Mouse (Mus musculus): ENCODE results near the gene Tspan5. TPM values are rescaled to one million over a fixed set of nuclear protein-coding genes. Genes with fewer than 3 reads are reported as not detected.
A peak's percentile ranks its signal among the peaks of the same experiment; 100 is the strongest.

Gene Tspan5
- polyA plus RNA-seq (2012; rRNA removed), result 224 and 226 TPM in 2 replicates

GRCm38 (mm10) chr3:138741649-138742565 lies at the start of gene Tspan5:
Gene Tspan5 (plus strand): TSS chr3:138742195.
- H3K27ac ChIP-seq (ENCODE audit: insufficient read depth, low read length), result peak within 1 kb of the TSS; percentile 95
- H3K4me1 ChIP-seq (ENCODE audit: control insufficient read depth, insufficient read depth, low read length), result peaks cover 3% of the 10 kb centered on the region; the same call in 1 of the 2 replicates
- TF ChIP-seq POLR2A (IDR thresholded peaks at IDR 0.05; ENCODE audit: extremely low read depth, insufficient read depth, low read length), result 0 out of 2 replicates have a peak, but pooled peaks have one; percentile 46
- TF ChIP-seq CTCF (IDR thresholded peaks at IDR 0.05; ENCODE audit: extremely low read depth, insufficient read depth, low read length), result no peak
- peak within 1 kb of the TSS; percentile 55 for H3K4me3 ChIP-seq (ENCODE audit: insufficient read depth, low read length)

GRCm38 (mm10) chr3:138692302-138692701 lies 49.7 kb upstream of the Tspan5 start:
- TF ChIP-seq POLR2A (IDR thresholded peaks at IDR 0.05; ENCODE audit: extremely low read depth, insufficient read depth, low read length) (no peak), CTCF (IDR thresholded peaks at IDR 0.05; ENCODE audit: extremely low read depth, insufficient read depth, low read length) (no peak)
- H3K4me3 ChIP-seq (ENCODE audit: insufficient read depth, low read length), result no peak overlapping the region
- H3K27ac ChIP-seq (ENCODE audit: insufficient read depth, low read length), result no peak overlapping the region
- no peaks in the 10 kb centered on the region for H3K4me1 ChIP-seq (ENCODE audit: control insufficient read depth, insufficient read depth, low read length)

GRCm38 (mm10) chr3:138703399-138703798 lies 38.6 kb upstream of the Tspan5 start:
- H3K4me3 ChIP-seq (ENCODE audit: insufficient read depth, low read length), result no peak overlapping the region
- no peak overlapping the region for H3K27ac ChIP-seq (ENCODE audit: insufficient read depth, low read length)
- TF ChIP-seq POLR2A (IDR thresholded peaks at IDR 0.05; ENCODE audit: extremely low read depth, insufficient read depth, low read length) (no peak), CTCF (IDR thresholded peaks at IDR 0.05; ENCODE audit: extremely low read depth, insufficient read depth, low read length) (no peak)
- H3K4me1 ChIP-seq (ENCODE audit: control insufficient read depth, insufficient read depth, low read length), result no peaks in the 10 kb centered on the region

- Histone ChIP-seq H3K4me3 (ENCODE audit: insufficient read depth, low read length) (no peak overlapping the region), H3K4me1 (ENCODE audit: control insufficient read depth, insufficient read depth, low read length) (no peaks in the 10 kb centered on the region)
- TF ChIP-seq POLR2A (IDR thresholded peaks at IDR 0.05; ENCODE audit: extremely low read depth, insufficient read depth, low read length), result no peak
- TF ChIP-seq CTCF (IDR thresholded peaks at IDR 0.05; ENCODE audit: extremely low read depth, insufficient read depth, low read length), result no peak
Observed at GRCm38 (mm10) chr3:138704469-138704868, 37.5 kb upstream of the Tspan5 start.

GRCm38 (mm10) chr3:138705875-138706274 lies 36.1 kb upstream of the Tspan5 start:
- H3K4me3 ChIP-seq (ENCODE audit: insufficient read depth, low read length), result no peak overlapping the region
- H3K4me1 ChIP-seq (ENCODE audit: control insufficient read depth, insufficient read depth, low read length), result no peaks in the 10 kb centered on the region
- no peak overlapping the region for H3K27ac ChIP-seq (ENCODE audit: insufficient read depth, low read length)
- no peak for TF ChIP-seq POLR2A (IDR thresholded peaks at IDR 0.05; ENCODE audit: extremely low read depth, insufficient read depth, low read length)
- no peak for TF ChIP-seq CTCF (IDR thresholded peaks at IDR 0.05; ENCODE audit: extremely low read depth, insufficient read depth, low read length)

More at GRCm38 (mm10) chr3:138704469-138704868, 37.5 kb upstream of the Tspan5 start:
- no peak overlapping the region for H3K27ac ChIP-seq (ENCODE audit: insufficient read depth, low read length)

- Histone ChIP-seq H3K4me1 (ENCODE audit: control insufficient read depth, insufficient read depth, low read length) (no peaks in the 10 kb centered on the region), H3K27ac (ENCODE audit: insufficient read depth, low read length) (no peak overlapping the region), H3K4me3 (ENCODE audit: insufficient read depth, low read length) (no peak overlapping the region)
- no peak for TF ChIP-seq CTCF (IDR thresholded peaks at IDR 0.05; ENCODE audit: extremely low read depth, insufficient read depth, low read length)
- no peak for TF ChIP-seq POLR2A (IDR thresholded peaks at IDR 0.05; ENCODE audit: extremely low read depth, insufficient read depth, low read length)
Observed at GRCm38 (mm10) chr3:138709183-138709582, 32.8 kb upstream of the Tspan5 start.

- Histone ChIP-seq H3K27ac (ENCODE audit: insufficient read depth, low read length) (no peak overlapping the region), H3K4me3 (ENCODE audit: insufficient read depth, low read length) (no peak overlapping the region), H3K4me1 (ENCODE audit: control insufficient read depth, insufficient read depth, low read length) (no peaks in the 10 kb centered on the region)
- TF ChIP-seq CTCF (IDR thresholded peaks at IDR 0.05; ENCODE audit: extremely low read depth, insufficient read depth, low read length), result no peak
- TF ChIP-seq POLR2A (IDR thresholded peaks at IDR 0.05; ENCODE audit: extremely low read depth, insufficient read depth, low read length), result no peak
Observed at GRCm38 (mm10) chr3:138711971-138712370, 30.0 kb upstream of the Tspan5 start.

- Histone ChIP-seq H3K4me3 (ENCODE audit: insufficient read depth, low read length) (peak overlapping the region; percentile 10; the same call in 1 of the 2 replicates), H3K4me1 (ENCODE audit: control insufficient read depth, insufficient read depth, low read length) (no peaks in the 10 kb centered on the region), H3K27ac (ENCODE audit: insufficient read depth, low read length) (no peak overlapping the region)
- TF ChIP-seq CTCF (IDR thresholded peaks at IDR 0.05; ENCODE audit: extremely low read depth, insufficient read depth, low read length), result no peak
- TF ChIP-seq POLR2A (IDR thresholded peaks at IDR 0.05; ENCODE audit: extremely low read depth, insufficient read depth, low read length), result no peak
Observed at GRCm38 (mm10) chr3:138712452-138713140, 29.4 kb upstream of the Tspan5 start.

- H3K4me3 ChIP-seq (ENCODE audit: insufficient read depth, low read length), result no peak overlapping the region
- H3K27ac ChIP-seq (ENCODE audit: insufficient read depth, low read length), result no peak overlapping the region
- H3K4me1 ChIP-seq (ENCODE audit: control insufficient read depth, insufficient read depth, low read length), result no peaks in the 10 kb centered on the region
- no peak for TF ChIP-seq POLR2A (IDR thresholded peaks at IDR 0.05; ENCODE audit: extremely low read depth, insufficient read depth, low read length)
- peak; percentile 31; the same call in 1 of the 2 replicates for TF ChIP-seq CTCF (IDR thresholded peaks at IDR 0.05; ENCODE audit: extremely low read depth, insufficient read depth, low read length)
Observed at GRCm38 (mm10) chr3:138713141-138713540, 28.9 kb upstream of the Tspan5 start.

All from cortical plate, adult 2 months (tissue).